Mouse (Mus musculus) myocyte (in vitro differentiated cells): ENCODE data around the gene Pnmal2. TPM values are rescaled to one million over a fixed set of nuclear protein-coding genes. Genes with fewer than 3 reads are reported as not detected.

ENCODE experiments used
- H3K27me3 ChIP-seq: one replicate; pipeline ENCODE4 v1.6.1; 2011; ENCODE audit not compliant: control insufficient read depth, insufficient read depth, insufficient read length
- H3K36me3 ChIP-seq: one replicate; pipeline ENCODE4 v1.6.1; 2011; ENCODE audit not compliant: control insufficient read depth, insufficient read depth
- H3K4me2 ChIP-seq: one replicate; pipeline ENCODE4 v1.6.1; 2011; ENCODE audit warnings: low read depth, control low read depth
- H3K4me3 ChIP-seq: one replicate; pipeline ENCODE4 v1.5.1; 2011; ENCODE audit warnings: mild to moderate bottlenecking, control low read depth, moderate library complexity
- H3K79me2 ChIP-seq: one replicate; pipeline ENCODE4 v1.6.1; 2011; ENCODE audit not compliant: control insufficient read depth, insufficient read depth
- H3ac ChIP-seq: one replicate; pipeline ENCODE4 v1.6.1; 2011; ENCODE audit not compliant: control insufficient read depth, insufficient read length
- CEBPB ChIP-seq: IDR thresholded peaks from 2 replicates; pipeline ENCODE4 v1.6.1; 2011; ENCODE audit warnings: mild to moderate bottlenecking, moderate library complexity; ENCODE audit not compliant: poor library complexity, insufficient read depth, severe bottlenecking
- E2F4 ChIP-seq: IDR thresholded peaks from one replicate; pipeline ENCODE4 v1.6.1; 2011; ENCODE audit warnings: mild to moderate bottlenecking, control low read depth, moderate library complexity; ENCODE audit not compliant: insufficient read depth
- MAX ChIP-seq: IDR thresholded peaks from one replicate; pipeline ENCODE4 v1.6.1; 2011; ENCODE audit warnings: low read depth, mild to moderate bottlenecking, control low read depth
- MYOD1 ChIP-seq, 3 experiments: IDR thresholded peaks; one replicate each; pipeline ENCODE4 v1.6.1; 2011; ENCODE audit warnings: control low read depth in 2 of 3, low read depth in 2 of 3, mild to moderate bottlenecking in 2 of 3, moderate library complexity in 1 of 3; ENCODE audit not compliant: insufficient read length in 2 of 3, control insufficient read depth in 1 of 3
- MYOG ChIP-seq, 3 experiments: IDR thresholded peaks; one replicate each; pipeline ENCODE4 v1.6.1; 2011; ENCODE audit warnings: control low read depth in 2 of 3, low read depth in 2 of 3, mild to moderate bottlenecking in 2 of 3; ENCODE audit not compliant: insufficient read length in 2 of 3, control insufficient read depth in 1 of 3, insufficient read depth in 1 of 3
- POLR2A ChIP-seq: IDR thresholded peaks from one replicate; pipeline ENCODE4 v1.6.1; 2011; ENCODE audit warnings: low read depth, mild to moderate bottlenecking, control low read depth, moderate library complexity; ENCODE audit not compliant: insufficient read length
- POLR2AphosphoS2 ChIP-seq: IDR thresholded peaks from one replicate; pipeline ENCODE4 v1.6.1; 2011; ENCODE audit warnings: low read depth, control low read depth; ENCODE audit not compliant: insufficient read length
- REST ChIP-seq: IDR thresholded peaks from one replicate; pipeline ENCODE4 v1.6.1; 2011; ENCODE audit warnings: mild to moderate bottlenecking, control low read depth, moderate library complexity; ENCODE audit not compliant: insufficient read depth, insufficient read length
- SRF ChIP-seq: IDR thresholded peaks from one replicate; pipeline ENCODE4 v1.6.1; 2011; ENCODE audit warnings: low read depth; ENCODE audit not compliant: control insufficient read depth, insufficient read length
- TCF12 ChIP-seq: IDR thresholded peaks from one replicate; pipeline ENCODE4 v1.6.1; 2011; ENCODE audit warnings: mild to moderate bottlenecking, control low read depth; ENCODE audit not compliant: poor library complexity, insufficient read depth, severe bottlenecking
- USF1 ChIP-seq: IDR thresholded peaks from one replicate; pipeline ENCODE4 v1.6.1; 2011; ENCODE audit warnings: low read depth, mild to moderate bottlenecking, control low read depth, moderate library complexity
- polyA plus RNA-seq: library from polyadenylated mRNA; unstranded; fragments of >200 nt; fragmentation: generic; extraction: Trizol; gene quantifications from one replicate; pipeline ENCODE4 v1.2.1, GENCODE M21; 2012; ENCODE audit warnings: missing spikeins

The Pnmal2 gene
- polyA plus RNA-seq, 1 experiment, result 44.4 TPM

GRCm38 (mm10) chr7:16942861-16943260, 1.6 kb upstream of the Pnmal2 start:
- Histone ChIP-seq H3K4me3 (no peak overlapping the region), H3K27me3 (no peaks in the 10 kb centered on the region), H3K36me3 (no peaks in the 10 kb centered on the region), H3ac (no peak overlapping the region), H3K79me2 (peaks cover 5% of the 10 kb centered on the region), H3K4me2 (no peak overlapping the region)
- TF ChIP-seq MYOG (IDR thresholded peaks at IDR 0.05; ENCODE audit: control insufficient read depth in 1 of 3, insufficient read depth in 1 of 3, insufficient read length in 2 of 3, low read depth in 2 of 3) (no peak), MAX (no peak), CEBPB (no peak), USF1 (no peak), E2F4 (no peak)

- Histone ChIP-seq H3K79me2 (peaks cover 5% of the 10 kb centered on the region), H3K4me3 (peak overlapping the region; percentile 44), H3ac (peak overlapping the region; percentile 84), H3K36me3 (no peaks in the 10 kb centered on the region), H3K27me3 (no peaks in the 10 kb centered on the region), H3K4me2 (peak overlapping the region; percentile 60)
- TF ChIP-seq MYOG (IDR thresholded peaks at IDR 0.05; ENCODE audit: control insufficient read depth in 1 of 3, insufficient read depth in 1 of 3, insufficient read length in 2 of 3, low read depth in 2 of 3) (no peak), TCF12 (no peak), USF1 (no peak), SRF (no peak), REST (no peak), CEBPB (no peak), MYOD1 (IDR thresholded peaks at IDR 0.05; ENCODE audit: control insufficient read depth in 1 of 3, insufficient read length in 2 of 3, low read depth in 2 of 3) (no peak), POLR2AphosphoS2 (no peak)
Observed at GRCm38 (mm10) chr7:16944808-16945315, 380 bp downstream of the Pnmal2 start.

- H3K36me3 ChIP-seq, result no peaks in the 10 kb centered on the region
- peaks cover 5% of the 10 kb centered on the region for H3K79me2 ChIP-seq
- no peak for TF ChIP-seq MAX
- no peak for TF ChIP-seq USF1
- no peak for TF ChIP-seq E2F4
- TF ChIP-seq REST, result no peak
- no peak for TF ChIP-seq SRF
- no peak for TF ChIP-seq CEBPB
- no peaks in the 10 kb centered on the region for H3K27me3 ChIP-seq
- peak overlapping the region; percentile 44 for H3K4me3 ChIP-seq
- peak overlapping the region; percentile 60 for H3K4me2 ChIP-seq
- H3ac ChIP-seq, result no peak overlapping the region
Observed at GRCm38 (mm10) chr7:16945419-16945818, 937 bp downstream of the Pnmal2 start.

GRCm38 (mm10) chr7:16946441-16947348, 2.2 kb downstream of the Pnmal2 start:
- Histone ChIP-seq H3ac (peak overlapping the region; percentile 25), H3K79me2 (peaks cover 5% of the 10 kb centered on the region), H3K4me2 (peak overlapping the region; percentile 84), H3K36me3 (no peaks in the 10 kb centered on the region), H3K27me3 (no peaks in the 10 kb centered on the region), H3K4me3 (peak overlapping the region; percentile 20)
- TF ChIP-seq POLR2A (peak; percentile 32), POLR2AphosphoS2 (no peak), MYOG (IDR thresholded peaks at IDR 0.05; ENCODE audit: control insufficient read depth in 1 of 3, insufficient read depth in 1 of 3, insufficient read length in 2 of 3, low read depth in 2 of 3) (peak in 1 of 3 experiments; percentile 26)

GRCm38 (mm10) chr7:16947349-16947895, 2.9 kb downstream of the Pnmal2 start:
- Histone ChIP-seq H3K27me3 (no peaks in the 10 kb centered on the region), H3K36me3 (no peaks in the 10 kb centered on the region), H3K4me2 (peak overlapping the region; percentile 84), H3K4me3 (peak overlapping the region; percentile 20), H3K79me2 (peaks cover 5% of the 10 kb centered on the region), H3ac (peak overlapping the region; percentile 25)
- no peak for TF ChIP-seq E2F4
- TF ChIP-seq TCF12, result no peak
- peak; percentile 59 for TF ChIP-seq POLR2A
- peak; percentile 53 for TF ChIP-seq POLR2AphosphoS2
